Mouse (Mus musculus) limb, embryonic 11.5 days (tissue): Measurements from ENCODE around the gene Slc7a5. TPM values are rescaled to one million over a fixed set of nuclear protein-coding genes. Genes with fewer than 3 reads are reported as not detected.

Experiments used
- ATAC-seq: fragments of 200-750 bp; cut with Nextera tagmentation; 2 replicates; pipeline ENCODE4 v1.8.0; 2017; ENCODE audit warnings: low read depth; ENCODE audit not compliant: insufficient number of reproducible peaks, low FRiP score, low TSS enrichment
- DNase-seq: peaks from one replicate; pipeline ENCODE4 v3.0.0-alpha.2; 2015; ENCODE audit warnings: low spot score
- H3K27ac ChIP-seq: fragments of 300-500 bp; sonication (generic); replicated peaks from 2 replicates; pipeline ENCODE4 v1.5.1; 2014; ENCODE audit warnings: low read depth, mild to moderate bottlenecking, low read length
- H3K27me3 ChIP-seq: fragments of 300-500 bp; sonication (generic); 2 replicates; pipeline ENCODE4 v1.6.1; 2014; ENCODE audit warnings: mild to moderate bottlenecking, low read length, mixed read lengths; ENCODE audit not compliant: control insufficient read depth, insufficient read depth
- H3K36me3 ChIP-seq: fragments of 300-500 bp; sonication (generic); 2 replicates; pipeline ENCODE4 v1.6.1; 2014; ENCODE audit warnings: mild to moderate bottlenecking, low read length, moderate library complexity, mixed read lengths; ENCODE audit not compliant: control insufficient read depth, insufficient read depth
- H3K4me1 ChIP-seq: fragments of 300-500 bp; sonication (generic); 2 replicates; pipeline ENCODE4 v1.6.1; 2014; ENCODE audit warnings: low read length, mixed read lengths; ENCODE audit not compliant: control insufficient read depth, insufficient read depth
- H3K4me2 ChIP-seq: fragments of 300-500 bp; sonication (generic); 2 replicates; pipeline ENCODE4 v1.6.1; 2014; ENCODE audit warnings: low read depth, mild to moderate bottlenecking, moderate library complexity; ENCODE audit not compliant: severe bottlenecking
- H3K4me3 ChIP-seq: fragments of 300-500 bp; sonication (generic); 2 replicates; pipeline ENCODE4 v1.5.1; 2014; ENCODE audit warnings: low read depth, low read length
- H3K9ac ChIP-seq: fragments of 300-500 bp; sonication (generic); 2 replicates; pipeline ENCODE4 v1.6.1; 2014; ENCODE audit warnings: mild to moderate bottlenecking, low read length
- H3K9me3 ChIP-seq: fragments of 300-500 bp; sonication (generic); 2 replicates; pipeline ENCODE4 v1.6.1; 2016; ENCODE audit warnings: low read length; ENCODE audit not compliant: control insufficient read depth
- WGBS: fragments of 180-500 bp; shearing (Covaris S2); extraction: QIAGEN DNeasy Blood & Tissue Kit; methylation state at CpG from one replicate; pipeline ENCODE4 v1.1.7; 2014; 5-methylcytosine and 5-hydroxymethylcytosine counted together
- polyA plus RNA-seq: library from polyadenylated mRNA; unstranded; fragments of >200 nt; fragmentation: Nextera tagmentation; extraction: Ambion mirVana; gene quantifications from 2 replicates; pipeline ENCODE4 v1.2.1, GENCODE M21; 2014

The Slc7a5 gene
- polyA plus RNA-seq, result 15.2 and 17.0 TPM in 2 replicates

GRCm38 (mm10) chr8:121907587-121908248 is at the start of gene Slc7a5:
TSS of gene Slc7a5 (minus strand) at chr8:121907694.
- H3K36me3 ChIP-seq, result no peaks in the 10 kb centered on the region
- H3K4me1 ChIP-seq, result peaks cover 12% of the 10 kb centered on the region; the same call in 1 of the 2 replicates
- H3K27me3 ChIP-seq, result peaks cover 2% of the 10 kb centered on the region; the same call in 1 of the 2 replicates
- no peak within 1 kb of the TSS for H3K27ac ChIP-seq
- peak within 1 kb of the TSS; percentile 94 for H3K4me2 ChIP-seq
- ATAC-seq (peak; percentile 88), DNase-seq (peak; percentile 98)
- H3K9ac ChIP-seq, result peak within 1 kb of the TSS; percentile 58
- WGBS, result under 1% methylated on average over 61 of the region's 61 CpGs
- H3K4me3 ChIP-seq, result peak within 1 kb of the TSS; percentile 72
- no peaks in the 10 kb centered on the region for H3K9me3 ChIP-seq

GRCm38 (mm10) chr8:121955825-121956500 is 48.5 kb upstream of the Slc7a5 start:
- H3K4me1 ChIP-seq, result 0 out of 2 replicates have a peak, but pooled peaks cover 2% of the 10 kb centered on the region
- H3K9me3 ChIP-seq, result no peaks in the 10 kb centered on the region
- H3K27ac ChIP-seq, result no peak overlapping the region
- ATAC-seq, result no peak
- 72% methylated on average over 1 of the region's 1 CpGs for WGBS
- peaks cover 6% of the 10 kb centered on the region; the same call in 1 of the 2 replicates for H3K36me3 ChIP-seq
- H3K27me3 ChIP-seq, result no peaks in the 10 kb centered on the region
- H3K4me2 ChIP-seq, result no peak overlapping the region
- no peak overlapping the region for H3K4me3 ChIP-seq
- H3K9ac ChIP-seq, result no peak overlapping the region
- no peak for DNase-seq

- WGBS, result 78% methylated on average over 10 of the region's 10 CpGs
- H3K4me2 ChIP-seq, result no peak overlapping the region
- peaks cover 6% of the 10 kb centered on the region; the same call in 1 of the 2 replicates for H3K36me3 ChIP-seq
- no peak overlapping the region for H3K9ac ChIP-seq
- H3K4me3 ChIP-seq, result no peak overlapping the region
- no peaks in the 10 kb centered on the region for H3K9me3 ChIP-seq
- H3K27ac ChIP-seq, result no peak overlapping the region
- 0 out of 2 replicates have a peak, but pooled peaks cover 2% of the 10 kb centered on the region for H3K4me1 ChIP-seq
- no peak for ATAC-seq
- DNase-seq, result no peak
- H3K27me3 ChIP-seq, result no peaks in the 10 kb centered on the region
Measured at GRCm38 (mm10) chr8:121954981-121955555, 47.6 kb upstream of the Slc7a5 start.

DNA sequence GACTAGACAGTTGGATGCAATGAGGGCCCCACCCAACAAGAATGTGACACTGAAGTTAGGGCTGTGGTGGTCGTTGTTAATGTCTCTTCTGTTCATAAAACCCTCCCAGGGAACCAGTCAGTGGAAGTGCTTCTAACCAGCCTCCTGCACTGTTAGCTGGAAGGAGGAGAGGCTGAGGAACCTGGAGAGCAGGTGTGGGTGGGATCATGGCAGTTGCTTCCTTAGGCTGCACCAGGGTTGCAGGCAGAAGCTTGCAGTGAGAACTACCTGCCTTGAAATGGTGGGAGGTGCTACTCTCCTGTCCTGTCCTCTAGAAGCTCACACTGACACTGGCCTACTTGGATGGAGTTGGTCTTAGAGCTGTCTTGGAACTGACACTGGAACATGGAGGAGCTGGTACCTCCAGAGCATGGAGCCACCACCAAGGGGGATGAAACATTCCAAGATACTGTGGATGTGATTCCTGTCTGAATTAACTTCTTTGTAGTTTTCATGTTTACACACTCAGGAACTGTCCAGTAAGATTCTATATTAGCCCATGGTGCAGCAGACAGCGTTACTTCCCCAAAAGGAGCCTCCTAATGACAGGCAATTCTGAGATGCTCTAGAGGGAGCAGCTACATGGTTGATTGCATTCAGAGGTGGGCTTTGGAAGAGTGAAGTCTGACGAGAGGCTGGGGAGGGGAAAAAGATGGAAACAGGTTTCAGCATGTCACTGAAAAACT is 46.5 kb upstream of the Slc7a5 start:
- Histone ChIP-seq H3K36me3 (peaks cover 6% of the 10 kb centered on the region; the same call in 1 of the 2 replicates), H3K4me1 (0 out of 2 replicates have a peak, but pooled peaks cover 5% of the 10 kb centered on the region), H3K27ac (no peak overlapping the region)

DNA sequence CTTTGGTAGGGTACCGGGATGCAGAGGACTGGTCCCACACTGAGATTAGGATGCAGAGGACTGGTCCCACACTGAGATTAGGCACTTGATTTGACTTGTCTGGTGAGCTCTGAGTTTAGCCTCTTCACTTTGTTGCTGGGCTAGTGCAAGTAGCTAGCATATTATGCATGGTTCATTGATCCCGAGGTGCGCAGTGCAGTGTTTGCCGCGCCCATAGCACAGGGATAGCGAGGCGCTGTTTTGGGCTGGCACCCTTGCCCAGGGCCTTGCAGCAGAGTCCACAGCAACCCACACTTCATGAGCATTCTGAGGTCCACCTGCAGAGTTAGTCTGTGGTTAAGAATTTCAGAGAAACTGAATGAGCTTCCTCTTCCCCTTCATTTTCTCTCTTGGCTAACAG is 45.3 kb upstream of the Slc7a5 start:
- Histone ChIP-seq H3K36me3 (peaks cover 6% of the 10 kb centered on the region; the same call in 1 of the 2 replicates), H3K4me1 (peaks cover 15% of the 10 kb centered on the region), H3K4me2 (no peak overlapping the region), H3K9ac (no peak overlapping the region), H3K27me3 (no peaks in the 10 kb centered on the region), H3K9me3 (no peaks in the 10 kb centered on the region), H3K27ac (no peak overlapping the region), H3K4me3 (no peak overlapping the region)
- no peak for DNase-seq
- 95% methylated on average over 7 of the region's 7 CpGs for WGBS
- ATAC-seq, result no peak

More for the DNA sequence above, 46.5 kb upstream of the Slc7a5 start:
- ATAC-seq (no peak), DNase-seq (no peak)
- no peaks in the 10 kb centered on the region for H3K27me3 ChIP-seq
- no peak overlapping the region for H3K4me2 ChIP-seq
- WGBS, result 69% methylated on average over 3 of the region's 3 CpGs
- H3K9me3 ChIP-seq, result no peaks in the 10 kb centered on the region
- H3K4me3 ChIP-seq, result no peak overlapping the region
- H3K9ac ChIP-seq, result no peak overlapping the region

GRCm38 (mm10) chr8:121952122-121952521 is 44.6 kb upstream of the Slc7a5 start:
- no peak overlapping the region for H3K27ac ChIP-seq
- H3K9ac ChIP-seq, result no peak overlapping the region
- no peak overlapping the region for H3K4me2 ChIP-seq
- H3K36me3 ChIP-seq, result peaks cover 6% of the 10 kb centered on the region; the same call in 1 of the 2 replicates
- peaks cover 21% of the 10 kb centered on the region for H3K4me1 ChIP-seq
- DNase-seq, result no peak
- no peaks in the 10 kb centered on the region for H3K27me3 ChIP-seq
- H3K9me3 ChIP-seq, result no peaks in the 10 kb centered on the region
- H3K4me3 ChIP-seq, result no peak overlapping the region
- ATAC-seq, result no peak

DNA sequence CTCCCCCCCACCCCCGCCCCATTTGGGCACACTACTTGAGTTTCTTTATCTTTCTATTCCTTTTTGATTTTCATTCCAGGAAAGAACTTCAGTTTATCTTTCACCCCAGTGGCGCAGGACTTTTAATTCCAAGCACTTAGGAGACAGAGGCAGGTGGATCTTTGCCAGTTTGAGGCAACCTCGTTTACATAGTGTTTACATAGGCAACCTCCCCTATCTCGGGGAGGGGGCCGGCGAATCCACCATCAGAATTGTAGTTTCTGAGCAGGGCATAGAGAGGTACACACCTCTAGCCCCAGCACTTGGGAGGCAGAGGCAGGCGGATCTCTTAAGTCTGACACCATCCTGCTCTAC is 44.1 kb upstream of the Slc7a5 start:
- Histone ChIP-seq H3K4me1 (peaks cover 23% of the 10 kb centered on the region), H3K27ac (no peak overlapping the region), H3K9me3 (no peaks in the 10 kb centered on the region), H3K9ac (peak overlapping the region; percentile 92), H3K27me3 (no peaks in the 10 kb centered on the region), H3K4me2 (peak overlapping the region; percentile 93), H3K36me3 (peaks cover 6% of the 10 kb centered on the region; the same call in 1 of the 2 replicates), H3K4me3 (peak overlapping the region; percentile 90)
- ATAC-seq, result no peak
- 35% methylated on average over 7 of the region's 7 CpGs for WGBS
- DNase-seq, result no peak
